Mouse (Mus musculus) midbrain, embryonic 12.5 days (tissue): ENCODE results near the gene Hist1h4c. TPM values are rescaled to one million over a fixed set of nuclear protein-coding genes. Genes with fewer than 3 reads are reported as not detected.
A peak's percentile ranks its signal among the peaks of the same experiment; 100 is the strongest.
"Not testable (repeated sequence)": the region's sequence is repeated elsewhere in the genome, so short reads cannot be mapped to it uniquely, and the experiment has no call there.

Source experiments
- ATAC-seq: fragments of 200-750 bp; cut with Nextera tagmentation; 2 replicates; pipeline ENCODE4 v1.8.0; 2017; ENCODE audit warnings: low read depth, moderate TSS enrichment, moderate library complexity; ENCODE audit not compliant: low FRiP score
- H3K27ac ChIP-seq: fragments of 300-500 bp; sonication (generic); replicated peaks from 2 replicates; pipeline ENCODE4 v1.5.1; 2016; ENCODE audit warnings: mild to moderate bottlenecking
- H3K27me3 ChIP-seq: fragments of 300-500 bp; sonication (generic); 2 replicates; pipeline ENCODE4 v1.6.1; 2016; ENCODE audit warnings: mild to moderate bottlenecking
- H3K36me3 ChIP-seq: fragments of 300-500 bp; sonication (generic); 2 replicates; pipeline ENCODE4 v1.6.1; 2016
- H3K4me1 ChIP-seq: fragments of 300-500 bp; sonication (generic); 2 replicates; pipeline ENCODE4 v1.6.1; 2016
- H3K4me2 ChIP-seq: fragments of 300-500 bp; sonication (generic); replicated peaks from 2 replicates; pipeline ENCODE4 v1.6.1; 2016; ENCODE audit warnings: mild to moderate bottlenecking, moderate library complexity
- H3K4me3 ChIP-seq: fragments of 300-500 bp; sonication (generic); 2 replicates; pipeline ENCODE4 v1.5.1; 2016; ENCODE audit warnings: mild to moderate bottlenecking
- H3K9ac ChIP-seq: fragments of 300-500 bp; sonication (generic); replicated peaks from 2 replicates; pipeline ENCODE4 v1.6.1; 2016; ENCODE audit warnings: mild to moderate bottlenecking, moderate library complexity
- H3K9me3 ChIP-seq: fragments of 300-500 bp; sonication (generic); 2 replicates; pipeline ENCODE4 v1.6.1; 2016; ENCODE audit warnings: mild to moderate bottlenecking
- WGBS: fragments of 180-500 bp; shearing (Covaris S2); methylation state at CpG from one replicate; pipeline ENCODE4 v1.1.7; 2016; 5-methylcytosine and 5-hydroxymethylcytosine counted together
- polyA plus RNA-seq: library from polyadenylated mRNA; unstranded; fragments of >200 nt; fragmentation: Nextera tagmentation; extraction: Ambion mirVana; gene quantifications from 2 replicates; pipeline ENCODE4 v1.2.1, GENCODE M21; 2016

The Hist1h4c gene
- polyA plus RNA-seq, 1 experiment from 2014 or later: 6.8 TPM

- 90% methylated on average over 2 of the region's 2 CpGs for WGBS
- not testable (repeated sequence) for H3K4me3 ChIP-seq, ATAC-seq, H3K4me1 ChIP-seq, H3K9ac ChIP-seq, H3K9me3 ChIP-seq, H3K27ac ChIP-seq, H3K36me3 ChIP-seq, H3K4me2 ChIP-seq, H3K27me3 ChIP-seq
These were observed 4.5 kb upstream of the Hist1h4c start for GRCm38 (mm10) chr13:23702801-23703200.

- no peak overlapping the region for H3K9ac ChIP-seq
These were observed 4.0 kb upstream of the Hist1h4c start for GRCm38 (mm10) chr13:23702220-23702619.

GRCm38 (mm10) chr13:23700786-23701520, 2.7 kb upstream of the Hist1h4c start:
- no peak overlapping the region for H3K9ac ChIP-seq
- H3K27ac ChIP-seq: no peak overlapping the region
- H3K36me3 ChIP-seq: no peaks in the 10 kb centered on the region
- no peak overlapping the region for H3K4me3 ChIP-seq
- peak; percentile 48 for ATAC-seq
- 0 out of 2 replicates have a peak, but pooled peaks cover 5% of the 10 kb centered on the region for H3K4me1 ChIP-seq
- H3K4me2 ChIP-seq: no peak overlapping the region
- 32% methylated on average over 8 of the region's 8 CpGs for WGBS
- no peaks in the 10 kb centered on the region for H3K27me3 ChIP-seq
- no peaks in the 10 kb centered on the region for H3K9me3 ChIP-seq

More at GRCm38 (mm10) chr13:23702220-23702619, 4.0 kb upstream of the Hist1h4c start:
- Histone ChIP-seq H3K9me3 (no peaks in the 10 kb centered on the region), H3K4me3 (no peak overlapping the region), H3K4me2 (no peak overlapping the region), H3K27me3 (no peaks in the 10 kb centered on the region), H3K4me1 (0 out of 2 replicates have a peak, but pooled peaks cover 5% of the 10 kb centered on the region), H3K36me3 (no peaks in the 10 kb centered on the region), H3K27ac (no peak overlapping the region)
- ATAC-seq: no peak
- 87% methylated on average over 4 of the region's 4 CpGs for WGBS

GRCm38 (mm10) chr13:23699767-23700166, 1.5 kb upstream of the Hist1h4c start:
- Histone ChIP-seq H3K4me3 (no peak overlapping the region), H3K27me3 (no peaks in the 10 kb centered on the region), H3K36me3 (no peaks in the 10 kb centered on the region), H3K4me2 (no peak overlapping the region), H3K27ac (no peak overlapping the region), H3K4me1 (0 out of 2 replicates have a peak, but pooled peaks cover 5% of the 10 kb centered on the region), H3K9me3 (no peaks in the 10 kb centered on the region), H3K9ac (no peak overlapping the region)
- WGBS: 74% methylated on average over 3 of the region's 3 CpGs
- ATAC-seq: no peak

- Histone ChIP-seq H3K4me2 (peak overlapping the region; percentile 77; the same call in 1 of the 2 replicates), H3K27ac (peak overlapping the region; percentile 92), H3K4me1 (0 out of 2 replicates have a peak, but pooled peaks cover 5% of the 10 kb centered on the region), H3K9ac (no peak overlapping the region), H3K36me3 (no peaks in the 10 kb centered on the region), H3K9me3 (no peaks in the 10 kb centered on the region), H3K27me3 (no peaks in the 10 kb centered on the region), H3K4me3 (no peak overlapping the region; the same call in 1 of the 2 replicates)
- no peak for ATAC-seq
- 56% methylated on average over 6 of the region's 6 CpGs for WGBS
These were observed 742 bp upstream of the Hist1h4c start for GRCm38 (mm10) chr13:23698996-23699395.

- Histone ChIP-seq H3K27ac (peak overlapping the region; percentile 92), H3K4me3 (peak overlapping the region; percentile 47), H3K9ac (peak overlapping the region; percentile 65), H3K4me2 (peak overlapping the region; percentile 77), H3K4me1 (0 out of 2 replicates have a peak, but pooled peaks cover 5% of the 10 kb centered on the region), H3K36me3 (no peaks in the 10 kb centered on the region), H3K9me3 (no peaks in the 10 kb centered on the region), H3K27me3 (no peaks in the 10 kb centered on the region)
- WGBS: under 1% methylated on average over 27 of the region's 32 CpGs
- ATAC-seq: peak; percentile 53
These were observed 559 bp downstream of the Hist1h4c start for GRCm38 (mm10) chr13:23697491-23698299.

GRCm38 (mm10) chr13:23696061-23696474, 2.2 kb downstream of the Hist1h4c start:
- Histone ChIP-seq H3K27ac (no peak overlapping the region), H3K9me3 (no peaks in the 10 kb centered on the region), H3K27me3 (no peaks in the 10 kb centered on the region), H3K4me3 (no peak overlapping the region), H3K4me2 (no peak overlapping the region), H3K4me1 (0 out of 2 replicates have a peak, but pooled peaks cover 5% of the 10 kb centered on the region), H3K36me3 (no peaks in the 10 kb centered on the region), H3K9ac (no peak overlapping the region)
- 63% methylated on average over 15 of the region's 15 CpGs for WGBS
- no peak for ATAC-seq

GRCm38 (mm10) chr13:23695514-23695913, 2.7 kb downstream of the Hist1h4c start, which contains the start of gene Hist1h1t:
Gene Hist1h1t (plus strand): TSS chr13:23695814.
- no peaks in the 10 kb centered on the region for H3K9me3 ChIP-seq
- no peak within 1 kb of the TSS for H3K9ac ChIP-seq
- no peak within 1 kb of the TSS for H3K27ac ChIP-seq
- ATAC-seq: no peak
- no peak within 1 kb of the TSS for H3K4me2 ChIP-seq
- WGBS: 45% methylated on average over 10 of the region's 13 CpGs
- H3K36me3 ChIP-seq: no peaks in the 10 kb centered on the region
- no peak within 1 kb of the TSS for H3K4me3 ChIP-seq
- H3K27me3 ChIP-seq: no peaks in the 10 kb centered on the region
- 0 out of 2 replicates have a peak, but pooled peaks cover 5% of the 10 kb centered on the region for H3K4me1 ChIP-seq

- Histone ChIP-seq H3K4me3 (no peak overlapping the region), H3K36me3 (no peaks in the 10 kb centered on the region), H3K9ac (no peak overlapping the region), H3K27ac (no peak overlapping the region), H3K9me3 (no peaks in the 10 kb centered on the region), H3K4me1 (0 out of 2 replicates have a peak, but pooled peaks cover 5% of the 10 kb centered on the region), H3K4me2 (no peak overlapping the region), H3K27me3 (no peaks in the 10 kb centered on the region)
- WGBS: 93% methylated on average over 9 of the region's 9 CpGs
- ATAC-seq: no peak
These were observed 3.3 kb downstream of the Hist1h4c start for GRCm38 (mm10) chr13:23694956-23695355.

GRCm38 (mm10) chr13:23693856-23694440, 4.3 kb downstream of the Hist1h4c start:
- no peak for ATAC-seq
- no peaks in the 10 kb centered on the region for H3K36me3 ChIP-seq
- 88% methylated on average over 6 of the region's 6 CpGs for WGBS

GRCm38 (mm10) chr13:23689459-23689858, 8.8 kb downstream of the Hist1h4c start:
- no peak for ATAC-seq
- H3K27ac ChIP-seq: no peak overlapping the region
- no peak overlapping the region for H3K9ac ChIP-seq
- H3K4me1 ChIP-seq: peaks cover 13% of the 10 kb centered on the region
- H3K27me3 ChIP-seq: no peaks in the 10 kb centered on the region
- H3K9me3 ChIP-seq: no peaks in the 10 kb centered on the region
- no peaks in the 10 kb centered on the region for H3K36me3 ChIP-seq
- no peak overlapping the region for H3K4me3 ChIP-seq
- WGBS: 89% methylated on average over 2 of the region's 2 CpGs
- H3K4me2 ChIP-seq: no peak overlapping the region

More at GRCm38 (mm10) chr13:23693856-23694440, 4.3 kb downstream of the Hist1h4c start:
- H3K4me2 ChIP-seq: no peak overlapping the region
- H3K4me1 ChIP-seq: 0 out of 2 replicates have a peak, but pooled peaks cover 5% of the 10 kb centered on the region
- H3K9me3 ChIP-seq: no peaks in the 10 kb centered on the region
- no peaks in the 10 kb centered on the region for H3K27me3 ChIP-seq
- no peak overlapping the region for H3K4me3 ChIP-seq
- H3K27ac ChIP-seq: no peak overlapping the region
- no peak overlapping the region for H3K9ac ChIP-seq
